Mouse (Mus musculus): ENCODE data around the gene Mfap4.
A peak's percentile ranks its signal among the peaks of the same experiment; 100 is the strongest.

The Mfap4 gene

DNA sequence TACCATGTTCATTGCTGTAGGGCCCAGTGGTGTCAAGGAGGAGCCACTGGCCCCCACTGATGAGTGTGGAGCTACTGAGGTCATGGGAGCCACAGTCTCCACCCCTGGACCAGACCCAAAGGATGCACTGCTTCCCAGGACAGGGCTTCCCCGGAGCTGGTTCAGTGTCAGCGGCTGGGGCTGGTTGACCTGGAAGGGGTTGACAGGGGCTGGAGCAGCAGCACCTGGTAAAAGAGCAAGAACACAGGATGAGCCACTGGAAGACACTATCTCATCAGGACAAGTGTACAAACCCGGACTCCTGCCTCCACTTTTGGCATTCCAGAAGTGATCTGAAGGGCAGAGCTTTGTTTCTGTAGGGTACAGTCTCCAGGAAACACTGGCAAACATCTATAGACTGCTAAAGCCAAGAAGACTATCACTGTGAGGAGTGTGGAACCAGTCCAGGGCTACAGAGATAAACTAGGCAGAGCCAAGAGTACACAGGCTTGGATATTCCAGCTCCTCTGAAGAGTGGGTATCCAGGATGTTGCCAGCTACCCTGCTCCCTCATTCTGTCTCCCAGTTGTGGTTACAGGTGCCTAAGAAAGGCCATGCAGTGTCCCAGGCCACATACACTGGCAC is 34.4 kb downstream of the Mfap4 start:
- DNase-seq: no peak

DNA sequence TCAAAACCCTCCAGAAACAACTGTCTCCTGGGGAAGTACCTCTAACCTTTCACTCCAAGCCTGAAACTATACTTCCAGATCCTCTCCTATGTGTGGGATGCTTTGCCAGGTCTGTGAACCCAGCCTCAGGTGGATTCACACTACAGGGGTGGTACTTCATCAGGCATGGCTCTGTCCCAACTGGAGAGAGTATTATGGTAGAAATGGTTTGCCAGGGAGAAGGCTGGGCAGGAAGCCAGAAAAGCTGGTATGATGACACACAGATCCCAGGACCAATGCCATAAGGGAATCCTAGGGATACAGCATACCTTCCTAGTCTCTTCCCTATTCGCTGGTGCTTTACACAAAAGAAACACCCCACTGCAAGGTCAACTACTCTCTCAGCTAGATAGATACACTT is 41.6 kb downstream of the Mfap4 start:
- DNase-seq: no peak

DNA sequence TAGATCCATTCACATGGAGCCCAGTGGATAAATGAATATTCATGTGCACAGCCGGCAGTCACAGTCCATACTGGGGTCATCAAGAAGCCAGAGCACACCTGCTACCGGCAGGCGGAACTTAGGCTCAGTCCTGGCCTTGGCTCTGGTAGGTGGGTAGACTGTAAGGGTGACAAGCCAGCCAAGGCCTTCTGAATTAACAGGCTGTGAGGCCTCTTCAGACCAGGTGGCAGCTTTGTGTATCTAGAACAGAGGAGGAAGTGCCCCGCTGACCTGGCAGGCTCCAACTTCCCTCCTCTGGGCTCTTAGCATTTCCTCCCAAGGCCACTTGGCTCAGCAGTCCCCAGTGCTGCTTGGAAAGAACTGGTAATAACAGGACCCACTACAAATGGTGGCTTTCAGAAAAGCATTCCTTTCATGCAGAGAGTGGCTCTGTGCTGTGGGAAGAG is 44.1 kb downstream of the Mfap4 start:
- DNase-seq: peak; percentile 68

DNA sequence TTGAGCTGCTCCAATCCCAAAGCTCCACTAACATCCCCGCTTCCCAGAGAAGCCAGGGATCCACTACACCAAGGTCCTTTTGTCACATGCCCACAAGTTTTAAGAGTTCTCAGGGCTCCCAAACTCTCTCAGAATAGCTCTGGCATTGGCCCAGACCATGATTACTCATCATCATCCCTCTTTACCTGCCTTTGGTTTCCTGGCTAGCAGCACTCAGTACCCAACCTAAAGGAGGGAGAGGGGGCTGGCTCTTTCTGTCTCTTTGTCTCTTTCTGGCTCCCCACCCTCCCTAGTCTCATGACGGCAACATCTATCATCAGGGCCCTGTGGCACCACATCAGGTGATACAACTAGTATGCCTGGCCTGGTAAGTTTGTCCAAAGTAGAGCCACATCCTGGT is 47.6 kb downstream of the Mfap4 start:
- peak; percentile 41 for DNase-seq

DNA sequence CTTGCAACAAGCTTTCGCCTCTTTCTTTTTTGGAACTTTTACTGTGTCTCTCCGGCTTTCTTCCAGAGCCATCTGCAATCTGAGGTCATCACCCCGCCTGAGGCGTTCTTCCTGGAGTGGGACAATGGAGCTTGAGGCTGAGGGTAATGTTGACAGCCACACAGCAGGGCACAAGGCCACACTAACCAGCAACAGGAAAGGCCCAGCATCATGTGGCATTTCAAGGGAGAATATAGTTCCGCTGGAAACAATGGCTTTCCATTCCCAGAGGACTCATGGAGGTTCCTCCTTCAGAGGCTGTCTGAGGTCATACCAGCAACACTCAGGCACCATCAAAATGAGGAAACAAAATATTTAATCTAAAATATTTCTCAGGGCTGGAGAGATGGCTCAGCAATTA is 48.3 kb downstream of the Mfap4 start:
- peak; percentile 70 for DNase-seq

DNA sequence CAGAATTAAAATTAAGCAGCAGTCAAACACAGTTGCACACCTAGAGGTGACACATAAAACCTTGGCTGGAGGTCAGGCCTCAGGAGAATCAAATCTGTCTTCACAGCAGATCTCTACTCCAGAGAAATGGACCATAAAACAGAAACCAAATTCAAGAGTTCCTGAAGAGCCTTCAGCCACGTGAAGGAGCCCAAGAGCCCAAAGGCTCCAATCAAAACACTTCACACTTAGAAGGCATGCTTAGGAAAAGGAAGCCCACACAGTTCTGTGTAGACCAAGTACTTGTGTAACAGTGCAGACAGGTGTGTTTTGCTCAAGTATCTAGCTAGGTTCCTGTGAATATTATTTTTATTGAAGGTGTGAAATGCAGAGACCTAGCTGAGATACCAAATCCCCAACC is 50.3 kb downstream of the Mfap4 start:
- no peak for DNase-seq

DNA sequence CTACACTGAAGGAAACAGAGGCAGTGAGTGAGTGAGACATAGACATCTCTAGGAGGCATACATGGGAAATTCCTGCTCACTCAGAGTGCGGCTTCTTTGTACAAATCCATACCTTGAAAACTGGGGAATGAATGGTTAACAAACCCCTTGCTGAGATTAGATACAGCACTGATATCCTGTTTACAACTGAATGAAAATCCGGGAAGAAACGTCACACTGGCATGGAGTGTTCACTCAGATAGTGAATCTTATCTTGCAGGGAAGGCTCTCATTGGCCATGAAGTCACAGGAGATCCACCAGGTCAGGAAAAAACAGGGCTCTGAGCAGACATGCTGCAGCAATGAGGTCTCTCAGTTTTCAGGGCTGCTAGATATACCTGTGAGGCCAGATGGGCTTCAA is 51.7 kb downstream of the Mfap4 start:
- no peak for DNase-seq

DNA sequence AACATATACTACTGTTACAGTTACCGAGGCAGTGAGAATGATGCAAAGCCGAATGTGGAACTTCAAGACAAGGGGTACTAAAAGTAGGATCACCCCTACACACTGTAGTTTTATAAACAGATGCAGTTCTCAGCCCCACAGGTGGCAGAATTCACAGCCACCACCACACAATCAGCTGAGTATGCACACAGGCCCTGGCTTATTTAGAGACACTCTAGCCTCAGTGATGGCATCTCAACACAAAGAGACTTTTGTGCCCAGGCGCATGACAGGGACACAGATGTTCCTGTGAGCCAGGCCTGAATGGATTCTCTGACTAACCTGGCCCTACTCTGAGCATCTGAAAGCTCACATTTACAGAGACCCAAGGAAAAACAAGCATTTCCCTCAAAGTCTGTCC is 52.1 kb downstream of the Mfap4 start:
- no peak for DNase-seq
